Mouse (Mus musculus) frontal cortex, adult 2 months (tissue): ENCODE results near the gene Map2k4. TPM values are rescaled to one million over a fixed set of nuclear protein-coding genes. Genes with fewer than 3 reads are reported as not detected.

Experiments used
- DNase-seq, 2 experiments: peaks; one replicate each; pipeline ENCODE4 v3.0.0; 2022; ENCODE audit warnings: low spot score in 1 of 2; ENCODE audit errors: extremely low spot score in 1 of 2
- polyA plus RNA-seq: library from polyadenylated mRNA; depleted of rRNA; stranded (reverse); fragments of >200 nt; gene quantifications from 2 replicates; pipeline ENCODE4 v1.2.3, GENCODE M21; 2012

Gene Map2k4
- polyA plus RNA-seq, 1 experiment, result 125 TPM

GRCm38 (mm10) chr11:65776906-65777611, 11.0 kb downstream of the Map2k4 start:
- DNase-seq, result no peak

GRCm38 (mm10) chr11:65773946-65774656, 14.0 kb downstream of the Map2k4 start:
- DNase-seq, result no peak

- DNase-seq, result no peak
These were observed 14.6 kb downstream of the Map2k4 start for GRCm38 (mm10) chr11:65773535-65773934.

- DNase-seq, result no peak
These were observed 16.6 kb downstream of the Map2k4 start for GRCm38 (mm10) chr11:65771546-65771945.

GRCm38 (mm10) chr11:65769990-65770389, 18.1 kb downstream of the Map2k4 start:
- no peak for DNase-seq

GRCm38 (mm10) chr11:65768445-65768844, 19.7 kb downstream of the Map2k4 start:
- no peak for DNase-seq

- DNase-seq, result no peak
These were observed 27.2 kb downstream of the Map2k4 start for GRCm38 (mm10) chr11:65760912-65761311.

GRCm38 (mm10) chr11:65759350-65759749, 28.7 kb downstream of the Map2k4 start:
- no peak for DNase-seq

- no peak for DNase-seq
These were observed 33.9 kb downstream of the Map2k4 start for GRCm38 (mm10) chr11:65754161-65754560.

GRCm38 (mm10) chr11:65753593-65753992, 34.5 kb downstream of the Map2k4 start:
- no peak for DNase-seq

GRCm38 (mm10) chr11:65750546-65750945, 37.6 kb downstream of the Map2k4 start:
- no peak for DNase-seq

- no peak for DNase-seq
These were observed 40.7 kb downstream of the Map2k4 start for GRCm38 (mm10) chr11:65747433-65747832.

- peak; percentile 73 to 80 for DNase-seq
These were observed 42.3 kb downstream of the Map2k4 start for GRCm38 (mm10) chr11:65745707-65746333.

GRCm38 (mm10) chr11:65743866-65744265, 44.2 kb downstream of the Map2k4 start:
- DNase-seq, result no peak

- DNase-seq, result no peak
These were observed 47.3 kb downstream of the Map2k4 start for GRCm38 (mm10) chr11:65740811-65741210.

GRCm38 (mm10) chr11:65740390-65740789, 47.7 kb downstream of the Map2k4 start:
- DNase-seq, result no peak

- no peak for DNase-seq
These were observed 48.2 kb downstream of the Map2k4 start for GRCm38 (mm10) chr11:65739880-65740279.

- no peak for DNase-seq
These were observed 53.4 kb downstream of the Map2k4 start for GRCm38 (mm10) chr11:65734656-65735055.

GRCm38 (mm10) chr11:65729623-65730217, 58.4 kb downstream of the Map2k4 start:
- DNase-seq, result no peak

GRCm38 (mm10) chr11:65728906-65729305, 59.2 kb downstream of the Map2k4 start:
- DNase-seq, result no peak

GRCm38 (mm10) chr11:65723715-65724114, 64.4 kb downstream of the Map2k4 start:
- no peak for DNase-seq
